Mouse (Mus musculus): Measurements from ENCODE around the gene Gm10770.
"Not testable (repeated sequence)": the region's sequence is repeated elsewhere in the genome, so short reads cannot be mapped to it uniquely, and the experiment has no call there.

- TF ChIP-seq CTCF, EP300 (IDR thresholded peaks at IDR 0.05; ENCODE audit: low read depth): not testable (repeated sequence)
Observed at GRCm38 (mm10) chr2:150179579-150179978, at the start of gene Gm10770.
